Mouse (Mus musculus): ENCODE measurements around the gene Bend6. TPM values are rescaled to one million over a fixed set of nuclear protein-coding genes. Genes with fewer than 3 reads are reported as not detected.

Gene Bend6
- total RNA-seq, 2 experiments from 2014 or later: 3.4 TPM; not detected in 1

DNA sequence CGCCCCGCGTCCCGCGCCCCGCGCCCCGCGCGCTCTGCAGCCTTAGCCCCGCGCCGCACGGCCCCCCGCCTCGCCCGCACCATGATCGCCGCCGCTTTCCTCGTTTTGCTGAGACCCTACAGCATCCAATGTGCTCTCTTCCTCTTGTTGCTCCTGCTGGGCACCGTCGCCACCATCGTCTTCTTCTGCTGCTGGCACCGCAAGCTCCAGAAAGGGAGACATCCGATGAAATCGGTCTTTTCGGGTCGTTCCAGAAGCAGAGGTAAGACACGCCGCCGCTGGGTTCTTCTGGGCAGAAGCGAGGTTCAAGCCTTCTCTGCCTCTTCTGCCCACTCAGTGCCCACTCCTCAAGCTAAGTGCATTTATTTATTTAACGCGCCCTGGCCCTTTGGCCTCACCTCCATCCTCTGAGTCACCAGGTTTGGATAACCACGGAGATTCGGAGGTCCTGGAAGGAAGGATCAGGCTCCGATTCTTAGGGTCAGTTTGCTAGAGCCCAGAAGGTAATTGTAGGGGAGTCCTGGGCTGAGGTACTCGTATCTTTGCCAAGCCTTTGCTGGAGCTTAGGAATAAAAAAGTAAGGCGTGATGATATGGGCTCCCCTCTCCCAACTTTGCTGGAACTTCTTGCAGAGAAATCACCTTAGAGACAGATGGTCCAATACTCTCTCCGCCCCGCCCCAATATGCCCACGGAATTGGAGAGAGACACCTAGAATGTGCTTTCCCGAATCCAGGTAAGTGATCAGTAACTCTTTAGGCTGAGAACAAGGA is 761 bp upstream of the Bend6 start, which contains the start of gene Dst:
TSS of gene Dst (plus strand) at position 35 of the 772 bp plus-strand sequence.
- no peak for ATAC-seq (replicated peaks; ENCODE audit: low FRiP score, poor library complexity, severe bottlenecking)

GRCm38 (mm10) chr1:33906927-33907326 is 689 bp downstream of the Bend6 start:
- no peak for ATAC-seq (replicated peaks; ENCODE audit: low FRiP score, poor library complexity, severe bottlenecking)

DNA sequence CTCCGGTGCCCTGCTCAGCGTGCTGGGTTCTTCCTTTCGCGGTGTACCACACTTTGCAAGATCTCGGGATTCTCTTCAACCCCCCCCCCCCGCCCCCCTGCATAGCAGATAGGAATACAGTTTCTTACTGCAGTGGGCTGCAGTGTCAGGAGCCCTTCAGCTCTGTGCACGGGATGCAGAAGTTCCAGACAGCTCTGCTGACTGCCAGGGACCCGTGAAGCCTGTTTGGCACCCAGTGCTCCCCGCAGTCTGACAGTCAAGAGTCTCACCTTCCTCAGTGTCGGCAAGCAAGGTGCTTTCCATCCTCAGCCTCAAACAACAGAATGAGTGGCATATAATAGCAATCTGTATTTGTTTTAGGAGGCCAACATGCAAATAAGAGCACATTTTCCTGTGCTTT is 1.4 kb downstream of the Bend6 start:
- ATAC-seq (replicated peaks; ENCODE audit: low FRiP score, poor library complexity, severe bottlenecking): no peak

- no peak for ATAC-seq (replicated peaks; ENCODE audit: low FRiP score, poor library complexity, severe bottlenecking)
Measured at GRCm38 (mm10) chr1:33903587-33903986, 4.0 kb downstream of the Bend6 start.

DNA sequence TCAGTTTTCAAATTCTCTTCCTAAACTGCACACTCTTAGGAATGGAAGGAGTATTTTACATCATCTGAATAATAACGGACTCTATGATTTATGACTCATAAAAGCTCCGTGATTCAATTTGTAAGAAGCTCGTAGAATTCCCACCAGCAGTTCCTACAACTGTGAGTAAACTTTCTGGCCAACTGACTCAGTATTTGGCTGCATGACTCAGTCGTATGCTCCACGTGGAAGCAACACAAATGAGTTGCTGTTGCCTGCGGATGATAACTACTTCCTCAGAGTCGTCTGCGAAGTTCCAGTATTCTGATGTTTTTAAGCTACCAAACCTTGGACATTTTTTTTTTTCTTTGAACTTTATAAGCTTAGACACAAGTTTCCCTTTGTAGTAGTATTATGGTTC is 7.4 kb downstream of the Bend6 start:
- no peak for ATAC-seq (replicated peaks; ENCODE audit: low FRiP score, poor library complexity, severe bottlenecking)

GRCm38 (mm10) chr1:33898373-33898772 is 9.2 kb downstream of the Bend6 start:
- ATAC-seq (replicated peaks; ENCODE audit: low FRiP score, poor library complexity, severe bottlenecking): no peak

DNA sequence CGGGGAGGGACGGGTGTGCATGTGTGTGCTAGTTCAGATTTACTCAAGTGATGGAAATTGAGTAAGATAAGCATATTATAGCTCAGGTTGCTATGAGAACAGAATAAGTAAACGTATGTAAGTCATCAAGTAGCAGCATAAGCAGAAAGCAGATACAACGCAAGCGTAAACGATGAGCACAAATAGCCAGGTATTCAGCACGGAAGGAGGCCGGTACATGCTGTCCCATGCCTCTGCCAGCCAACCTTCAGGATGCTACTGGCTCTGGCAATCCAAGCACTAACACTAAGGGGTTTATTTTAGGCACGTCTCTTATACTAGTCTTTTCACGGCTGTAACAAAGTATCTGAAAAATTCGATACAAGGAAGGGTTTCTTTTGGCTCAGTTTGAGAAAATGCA is 10.2 kb downstream of the Bend6 start:
- no peak for ATAC-seq (replicated peaks; ENCODE audit: low FRiP score, poor library complexity, severe bottlenecking)

DNA sequence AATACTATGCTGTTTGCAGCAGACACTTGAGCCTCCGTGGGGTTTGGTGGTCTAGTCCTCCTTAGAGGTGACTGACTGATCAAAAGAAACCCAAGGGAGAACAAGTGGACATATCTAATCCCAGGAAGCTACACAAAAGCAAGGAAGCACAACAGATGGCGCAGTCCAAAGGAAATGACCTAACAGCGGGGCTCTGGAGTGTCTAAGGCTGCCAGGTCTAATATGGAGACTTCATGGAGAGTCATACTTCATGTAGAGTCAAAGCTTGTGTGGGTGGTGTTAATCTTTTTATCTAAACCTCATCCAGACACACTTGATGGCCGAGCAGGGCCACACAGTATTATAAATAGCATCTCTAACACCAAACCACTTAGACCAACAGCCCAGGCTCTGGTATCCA is 10.9 kb downstream of the Bend6 start:
- ATAC-seq (replicated peaks; ENCODE audit: low FRiP score, poor library complexity, severe bottlenecking): no peak

- ATAC-seq (replicated peaks; ENCODE audit: low FRiP score, poor library complexity, severe bottlenecking): no peak
Measured at GRCm38 (mm10) chr1:33896116-33896515, 11.5 kb downstream of the Bend6 start.

DNA sequence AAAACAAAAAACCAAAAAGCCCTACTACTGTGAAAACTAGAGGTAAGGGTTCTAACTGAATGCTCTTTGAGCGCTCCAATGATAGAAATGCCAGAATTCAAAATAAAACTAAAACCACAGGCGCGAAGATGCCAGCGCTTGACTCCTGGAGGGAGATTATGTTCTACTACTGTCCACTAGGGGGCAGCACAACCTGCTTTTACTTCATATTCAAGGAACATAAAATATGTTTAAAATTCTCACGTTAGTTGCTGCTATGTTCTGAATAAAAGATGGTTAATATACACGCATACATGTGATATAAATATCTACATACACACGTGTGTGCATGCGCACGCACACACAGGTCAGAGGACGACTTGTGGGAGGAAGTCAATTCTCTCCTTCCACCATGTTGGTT is 14.8 kb downstream of the Bend6 start:
- ATAC-seq (replicated peaks; ENCODE audit: low FRiP score, poor library complexity, severe bottlenecking): no peak

GRCm38 (mm10) chr1:33883102-33883839 is 24.3 kb downstream of the Bend6 start:
- no peak for ATAC-seq (replicated peaks; ENCODE audit: low FRiP score, poor library complexity, severe bottlenecking)

DNA sequence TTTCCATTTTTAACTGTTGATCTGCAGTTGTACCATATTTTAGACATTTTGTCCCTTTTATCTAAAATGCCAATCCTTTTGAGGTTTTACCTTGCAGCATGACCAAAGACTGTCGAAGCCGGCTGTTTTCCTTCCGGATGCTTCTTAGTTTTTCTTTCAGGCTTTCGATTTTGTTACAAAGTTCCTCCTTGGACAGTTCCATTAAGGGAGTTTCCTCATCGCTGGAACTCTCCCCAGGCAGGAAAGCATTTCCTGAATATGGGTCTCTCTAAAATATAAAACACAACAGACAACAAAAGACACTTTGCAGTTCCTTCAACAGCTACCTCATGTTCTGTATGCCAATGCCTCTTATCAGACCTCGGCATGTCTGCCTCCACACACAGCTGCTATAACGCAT is 29.4 kb downstream of the Bend6 start:
- no peak for ATAC-seq (replicated peaks; ENCODE audit: low FRiP score, poor library complexity, severe bottlenecking)

DNA sequence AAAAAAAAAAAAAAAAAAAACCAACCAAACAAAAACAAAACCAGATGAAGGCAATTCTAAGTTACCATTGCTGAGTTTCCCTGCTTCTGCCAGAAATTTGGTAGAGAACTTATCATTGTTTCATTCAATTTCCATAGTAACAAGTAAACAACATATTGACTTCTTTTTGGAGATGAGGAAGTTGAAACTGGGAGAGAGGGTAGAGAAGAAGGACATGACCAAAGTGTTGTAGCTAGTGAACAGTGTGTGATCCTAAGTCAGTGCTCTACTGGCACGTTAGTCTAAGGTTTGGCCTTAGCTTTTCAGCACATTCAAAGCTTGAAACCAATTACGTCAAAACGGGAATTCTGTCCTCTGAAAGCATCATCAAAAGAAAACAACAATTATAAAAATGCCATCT is 31.2 kb downstream of the Bend6 start:
- ATAC-seq (replicated peaks; ENCODE audit: low FRiP score, poor library complexity, severe bottlenecking): no peak

DNA sequence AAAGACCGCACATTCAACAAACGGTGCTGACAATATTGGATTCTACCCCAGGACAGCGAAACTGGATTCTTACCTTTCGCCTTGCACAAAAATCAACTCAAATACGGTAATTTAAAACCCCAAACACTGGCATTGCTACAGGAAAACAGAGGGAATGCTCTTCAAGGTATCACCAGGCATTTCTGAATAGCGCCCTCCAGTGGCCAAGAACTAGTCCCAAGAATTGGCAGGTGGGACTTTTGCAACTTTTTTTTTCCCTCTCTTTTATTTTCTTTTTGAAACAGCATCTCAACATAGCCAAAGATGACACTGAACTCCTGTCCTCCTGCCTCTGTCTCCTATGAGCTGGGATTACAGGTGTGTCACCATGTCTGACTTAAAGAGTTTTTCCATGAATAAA is 31.9 kb downstream of the Bend6 start:
- ATAC-seq (replicated peaks; ENCODE audit: low FRiP score, poor library complexity, severe bottlenecking): no peak

- ATAC-seq (replicated peaks; ENCODE audit: low FRiP score, poor library complexity, severe bottlenecking): no peak
Measured at GRCm38 (mm10) chr1:33873561-33873960, 34.1 kb downstream of the Bend6 start.

- no peak for ATAC-seq (replicated peaks; ENCODE audit: low FRiP score, poor library complexity, severe bottlenecking)
Measured at GRCm38 (mm10) chr1:33869437-33869836, 38.2 kb downstream of the Bend6 start.

DNA sequence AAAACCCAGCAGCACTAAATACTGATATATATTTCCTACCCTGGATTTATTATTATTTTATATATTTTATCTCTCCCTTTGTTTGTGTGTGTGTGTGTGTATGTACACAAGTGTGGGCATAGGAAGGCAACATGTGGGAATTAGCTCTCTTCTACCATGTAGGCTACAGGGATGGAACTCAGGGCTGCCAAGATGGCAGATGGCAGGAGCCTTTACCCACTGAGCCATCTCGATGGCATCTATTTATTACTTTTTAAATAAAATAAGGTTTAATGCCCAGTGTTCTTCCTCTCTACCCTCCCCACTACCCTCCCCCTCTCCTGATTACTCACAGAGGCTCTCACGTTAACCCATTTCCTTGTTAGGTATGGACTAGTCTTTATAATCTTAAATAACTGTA is 38.6 kb downstream of the Bend6 start:
- no peak for ATAC-seq (replicated peaks; ENCODE audit: low FRiP score, poor library complexity, severe bottlenecking)

DNA sequence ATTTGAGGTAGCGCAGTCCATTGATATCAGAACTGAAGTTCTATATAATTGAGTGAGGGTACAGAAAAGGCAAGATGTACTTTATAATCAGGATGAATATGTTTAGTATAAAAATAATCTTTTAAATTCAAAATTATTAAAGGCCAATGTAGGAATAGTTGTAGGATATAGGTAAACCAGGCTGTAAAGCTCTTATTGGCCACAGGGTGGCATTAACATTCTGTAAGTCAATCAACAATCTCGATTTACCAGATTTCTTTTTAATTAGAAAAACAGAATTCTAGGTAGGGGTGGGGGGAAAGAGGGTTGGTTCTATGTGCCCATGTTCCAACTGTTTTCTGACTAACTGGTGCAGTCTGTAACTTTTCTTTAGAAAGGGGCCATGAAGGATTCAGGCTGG is 60.8 kb downstream of the Bend6 start:
- ATAC-seq (replicated peaks; ENCODE audit: low FRiP score, poor library complexity, severe bottlenecking): no peak

GRCm38 (mm10) chr1:33843823-33844222 is 63.8 kb downstream of the Bend6 start:
- ATAC-seq (replicated peaks; ENCODE audit: low FRiP score, poor library complexity, severe bottlenecking): no peak

- 0 out of 2 replicates have a peak, but pooled peaks have one; percentile 52 for ATAC-seq (replicated peaks; ENCODE audit: low FRiP score, poor library complexity, severe bottlenecking)
Measured at GRCm38 (mm10) chr1:33838952-33839351, 68.7 kb downstream of the Bend6 start.

- no peak for ATAC-seq (replicated peaks; ENCODE audit: low FRiP score, poor library complexity, severe bottlenecking)
Measured at GRCm38 (mm10) chr1:33830586-33830985, 77.0 kb downstream of the Bend6 start.
